Mouse (Mus musculus) myocyte (in vitro differentiated cells): ENCODE measurements around the gene Bag5.

Experiments used
- CEBPB ChIP-seq: IDR thresholded peaks from 2 replicates; pipeline ENCODE4 v1.6.1; 2011; ENCODE audit warnings: mild to moderate bottlenecking, moderate library complexity; ENCODE audit not compliant: poor library complexity, insufficient read depth, severe bottlenecking
- E2F4 ChIP-seq: IDR thresholded peaks from one replicate; pipeline ENCODE4 v1.6.1; 2011; ENCODE audit warnings: mild to moderate bottlenecking, control low read depth, moderate library complexity; ENCODE audit not compliant: insufficient read depth
- MAX ChIP-seq: IDR thresholded peaks from one replicate; pipeline ENCODE4 v1.6.1; 2011; ENCODE audit warnings: low read depth, mild to moderate bottlenecking, control low read depth
- MYOD1 ChIP-seq, 3 experiments: IDR thresholded peaks; one replicate each; pipeline ENCODE4 v1.6.1; 2011; ENCODE audit warnings: control low read depth in 2 of 3, low read depth in 2 of 3, mild to moderate bottlenecking in 2 of 3, moderate library complexity in 1 of 3; ENCODE audit not compliant: insufficient read length in 2 of 3, control insufficient read depth in 1 of 3
- MYOG ChIP-seq, 3 experiments: IDR thresholded peaks; one replicate each; pipeline ENCODE4 v1.6.1; 2011; ENCODE audit warnings: control low read depth in 2 of 3, low read depth in 2 of 3, mild to moderate bottlenecking in 2 of 3; ENCODE audit not compliant: insufficient read length in 2 of 3, control insufficient read depth in 1 of 3, insufficient read depth in 1 of 3
- POLR2A ChIP-seq: IDR thresholded peaks from one replicate; pipeline ENCODE4 v1.6.1; 2011; ENCODE audit warnings: low read depth, mild to moderate bottlenecking, control low read depth, moderate library complexity; ENCODE audit not compliant: insufficient read length
- POLR2AphosphoS2 ChIP-seq: IDR thresholded peaks from one replicate; pipeline ENCODE4 v1.6.1; 2011; ENCODE audit warnings: low read depth, control low read depth; ENCODE audit not compliant: insufficient read length
- TCF12 ChIP-seq: IDR thresholded peaks from one replicate; pipeline ENCODE4 v1.6.1; 2011; ENCODE audit warnings: mild to moderate bottlenecking, control low read depth; ENCODE audit not compliant: poor library complexity, insufficient read depth, severe bottlenecking
- TCF3 ChIP-seq: IDR thresholded peaks from one replicate; pipeline ENCODE4 v1.6.1; 2011; ENCODE audit warnings: low read depth, control low read depth; ENCODE audit not compliant: insufficient read length

GRCm38 (mm10) chr12:111682003-111682402 lies 31.1 kb downstream of the Bag5 start:
- TF ChIP-seq POLR2A, result no peak
- TF ChIP-seq TCF12, result no peak
- TF ChIP-seq TCF3, result no peak
- TF ChIP-seq MAX, result no peak
- no peak for TF ChIP-seq POLR2AphosphoS2
- TF ChIP-seq E2F4, result no peak
- no peak for TF ChIP-seq CEBPB
- no peak for TF ChIP-seq MYOG (IDR thresholded peaks at IDR 0.05; ENCODE audit: control insufficient read depth in 1 of 3, insufficient read depth in 1 of 3, insufficient read length in 2 of 3, low read depth in 2 of 3)
- no peak for TF ChIP-seq MYOD1 (IDR thresholded peaks at IDR 0.05; ENCODE audit: control insufficient read depth in 1 of 3, insufficient read length in 2 of 3, low read depth in 2 of 3)
